Mouse (Mus musculus): ENCODE results near the gene Mast3.
A peak's percentile ranks its signal among the peaks of the same experiment; 100 is the strongest.

Gene Mast3

GRCm38 (mm10) chr8:70801830-70802229, 3.0 kb downstream of the Mast3 start:
- DNase-seq = no peak

- no peak for DNase-seq
These were observed 3.7 kb downstream of the Mast3 start for GRCm38 (mm10) chr8:70801156-70801555.

- DNase-seq = no peak
These were observed 4.2 kb downstream of the Mast3 start for GRCm38 (mm10) chr8:70800648-70801047.

- DNase-seq = no peak
These were observed 6.6 kb downstream of the Mast3 start for GRCm38 (mm10) chr8:70798281-70798680.

- DNase-seq = peak; percentile 78 to 83
These were observed 7.5 kb downstream of the Mast3 start for GRCm38 (mm10) chr8:70797081-70798070.

- no peak for DNase-seq
These were observed 8.3 kb downstream of the Mast3 start for GRCm38 (mm10) chr8:70796403-70797080.

GRCm38 (mm10) chr8:70795370-70795769, 9.5 kb downstream of the Mast3 start:
- DNase-seq = no peak

GRCm38 (mm10) chr8:70794215-70794614, 10.6 kb downstream of the Mast3 start:
- DNase-seq = no peak

GRCm38 (mm10) chr8:70792700-70793099, 12.2 kb downstream of the Mast3 start:
- peak; percentile 65 for DNase-seq

GRCm38 (mm10) chr8:70791975-70792691, 12.7 kb downstream of the Mast3 start:
- peak; percentile 85 to 90 for DNase-seq

GRCm38 (mm10) chr8:70791294-70791701, 13.6 kb downstream of the Mast3 start:
- DNase-seq = no peak

- no peak for DNase-seq
These were observed 14.0 kb downstream of the Mast3 start for GRCm38 (mm10) chr8:70790846-70791245.

GRCm38 (mm10) chr8:70789046-70789445, 15.8 kb downstream of the Mast3 start:
- no peak for DNase-seq

- peak; percentile 88 to 91 for DNase-seq
These were observed 16.8 kb downstream of the Mast3 start for GRCm38 (mm10) chr8:70787941-70788667.

- no peak for DNase-seq
These were observed 17.8 kb downstream of the Mast3 start for GRCm38 (mm10) chr8:70787051-70787445.

GRCm38 (mm10) chr8:70786291-70787050, 18.4 kb downstream of the Mast3 start:
- DNase-seq = no peak

- DNase-seq = no peak
These were observed 24.8 kb downstream of the Mast3 start for GRCm38 (mm10) chr8:70780093-70780492.

- peak; percentile 94 to 100 for DNase-seq
These were observed 28.1 kb downstream of the Mast3 start, which contains the start of gene Pik3r2 for GRCm38 (mm10) chr8:70776496-70777444. Pik3r2 (minus strand) TSS chr8:70776713.

GRCm38 (mm10) chr8:70775851-70776495, 28.9 kb downstream of the Mast3 start:
- DNase-seq = no peak

- DNase-seq = no peak
These were observed 29.6 kb downstream of the Mast3 start for GRCm38 (mm10) chr8:70775227-70775626.
